Mouse (Mus musculus) cerebellum, adult 11 months (tissue): ENCODE measurements at regions not wholly inside any gene's neighbourhood (a gene's known extent, or its start where the extent isn't known, plus 50 kb on each side); places are given as distances from the start of the nearest gene placed in this dataset.
"Not testable (repeated sequence)": the region's sequence is repeated elsewhere in the genome, so short reads cannot be mapped to it uniquely, and the experiment has no call there.

Experiments used
- DNase-seq: peaks from one replicate; pipeline ENCODE4 v3.0.0; 2022

- DNase-seq = no peak
Observed at GRCm38 (mm10) chr10:15321480-15321879, 603.5 kb upstream of the Gje1 start.

- DNase-seq = no peak
Observed at GRCm38 (mm10) chr10:15317017-15317607, 599.1 kb upstream of the Gje1 start.

- DNase-seq = no peak
Observed at GRCm38 (mm10) chr10:15310650-15311049, 592.6 kb upstream of the Gje1 start.

GRCm38 (mm10) chr10:15305811-15306473, 587.9 kb upstream of the Gje1 start:
- no peak for DNase-seq

- peak; percentile 76 for DNase-seq
Observed at GRCm38 (mm10) chr10:15300199-15301085, 582.4 kb upstream of the Gje1 start.

GRCm38 (mm10) chr10:15299331-15300198, 581.6 kb upstream of the Gje1 start:
- no peak for DNase-seq

GRCm38 (mm10) chr10:15297257-15297656, 579.2 kb upstream of the Gje1 start:
- no peak for DNase-seq

GRCm38 (mm10) chr10:15294125-15294524, 576.1 kb upstream of the Gje1 start:
- DNase-seq = no peak

- DNase-seq = not testable (repeated sequence)
Observed at GRCm38 (mm10) chr10:15263337-15263736, 545.3 kb upstream of the Gje1 start.

GRCm38 (mm10) chr10:15262282-15262681, 544.3 kb upstream of the Gje1 start:
- not testable (repeated sequence) for DNase-seq

GRCm38 (mm10) chr10:15249402-15250086, 531.5 kb upstream of the Gje1 start:
- no peak for DNase-seq

- no peak for DNase-seq
Observed at GRCm38 (mm10) chr10:15248899-15249298, 530.9 kb upstream of the Gje1 start.

GRCm38 (mm10) chr10:15244376-15245262, 526.6 kb upstream of the Gje1 start:
- no peak for DNase-seq

GRCm38 (mm10) chr10:15243460-15243859, 525.4 kb upstream of the Gje1 start:
- no peak for DNase-seq

- DNase-seq = no peak
Observed at GRCm38 (mm10) chr10:15218883-15219282, 500.9 kb upstream of the Gje1 start.

GRCm38 (mm10) chr10:15179585-15179984, 461.6 kb upstream of the Gje1 start:
- DNase-seq = no peak

GRCm38 (mm10) chr10:15174421-15174820, 456.4 kb upstream of the Gje1 start:
- no peak for DNase-seq

- DNase-seq = no peak
Observed at GRCm38 (mm10) chr10:15172558-15172957, 454.5 kb upstream of the Gje1 start.

GRCm38 (mm10) chr10:15140703-15141102, 422.7 kb upstream of the Gje1 start:
- DNase-seq = no peak
